Mouse (Mus musculus) mouse trophoblast stem cell (cell line): Measurements from ENCODE around the gene Adarb2.

Source experiments
- in situ Hi-C, 2 experiments: fragments of 300-500 bp; cut with MseI, MboI; formaldehyde crosslinking; loops; 2 replicates in 1 of 2; 3 replicates in 1 of 2; pipeline ENCODE4 v1.15.1; 2025

The Adarb2 gene

DNA sequence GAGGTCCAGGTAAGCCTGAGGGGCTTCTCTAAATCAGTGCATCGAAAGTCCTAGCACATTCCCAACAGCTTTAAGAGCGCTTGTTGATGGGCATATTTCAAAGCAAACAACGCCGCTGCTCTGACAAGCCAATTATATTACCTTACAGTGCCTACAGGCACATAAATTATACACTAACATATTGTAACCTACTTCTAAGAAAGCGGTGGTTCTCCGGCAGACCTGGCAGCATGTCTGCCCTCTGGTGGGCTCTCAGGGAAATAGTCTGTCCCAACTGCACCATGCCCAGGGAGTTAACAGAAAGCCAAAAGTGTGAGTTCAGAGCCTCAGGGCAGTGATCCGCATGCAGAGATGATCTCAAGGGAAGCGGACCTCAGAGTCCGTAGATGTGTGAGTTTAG, 582.5 kb downstream of the Adarb2 start:
- in situ Hi-C loops: no loop called here

DNA sequence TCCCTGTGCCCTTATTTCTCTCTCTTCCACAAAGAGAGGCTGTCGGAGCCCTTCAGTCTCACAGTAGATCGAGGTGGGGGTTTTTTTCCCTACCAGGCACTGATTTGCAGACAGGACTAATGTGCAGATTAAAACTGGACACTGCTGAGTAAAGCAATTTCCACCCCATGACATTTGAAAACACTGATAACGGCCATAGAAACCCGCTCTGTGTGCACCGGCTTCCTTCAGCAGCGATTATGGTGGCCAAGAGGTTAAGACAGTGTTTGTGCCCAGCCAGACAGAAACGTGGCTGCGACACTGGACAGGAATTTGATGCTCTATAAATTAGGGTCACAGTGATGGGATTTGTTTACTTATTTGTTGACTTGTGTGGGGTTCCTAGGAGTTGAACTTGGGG, 590.6 kb downstream of the Adarb2 start:
- in situ Hi-C loops: no loop called here

DNA sequence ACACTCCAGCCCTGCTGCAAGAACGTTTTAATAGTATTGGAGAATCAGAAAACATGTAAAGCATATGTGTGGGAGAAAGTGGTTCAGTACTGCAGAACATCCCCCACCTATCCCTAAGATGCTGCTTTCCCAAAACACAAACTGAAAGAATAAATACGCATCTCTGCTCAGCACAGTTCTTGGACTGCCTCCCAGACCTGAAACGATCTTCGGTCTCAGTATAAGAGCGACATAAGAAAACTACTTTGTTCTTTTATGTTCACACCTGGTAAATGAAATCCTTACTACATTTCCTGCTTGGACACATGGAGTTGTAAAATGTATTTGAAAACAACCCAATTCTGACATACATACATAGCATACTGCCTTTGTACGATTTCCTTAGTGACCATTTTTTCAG, 597.9 kb downstream of the Adarb2 start:
- in situ Hi-C loops: no loop called here

DNA sequence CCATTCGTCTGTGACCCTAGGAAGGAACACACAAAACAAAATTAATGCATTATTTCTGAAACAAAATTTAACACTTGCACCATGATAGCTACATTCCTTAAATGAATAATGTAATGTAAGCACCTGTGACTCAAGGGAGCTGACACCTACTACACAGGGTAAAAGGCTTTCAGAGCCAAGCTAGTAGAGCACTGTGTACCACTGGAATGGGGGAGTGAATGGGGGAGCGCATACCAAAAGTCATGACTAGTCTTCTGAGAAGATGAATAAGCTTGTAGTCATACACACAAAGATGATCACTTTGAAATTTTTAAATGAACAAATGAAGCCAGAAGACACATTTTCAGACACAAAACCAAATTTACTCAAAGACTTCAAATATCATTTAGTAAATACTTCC, 603.3 kb downstream of the Adarb2 start:
- in situ Hi-C loops: no loop called here
